Mouse (Mus musculus): ENCODE data around the gene Cfap74. TPM values are rescaled to one million over a fixed set of nuclear protein-coding genes. Genes with fewer than 3 reads are reported as not detected.

Gene Cfap74
- 1 to 10 TPM; 1.8 to 2.1 TPM for polyA plus RNA-seq (2017; shearing (Covaris generic))

DNA sequence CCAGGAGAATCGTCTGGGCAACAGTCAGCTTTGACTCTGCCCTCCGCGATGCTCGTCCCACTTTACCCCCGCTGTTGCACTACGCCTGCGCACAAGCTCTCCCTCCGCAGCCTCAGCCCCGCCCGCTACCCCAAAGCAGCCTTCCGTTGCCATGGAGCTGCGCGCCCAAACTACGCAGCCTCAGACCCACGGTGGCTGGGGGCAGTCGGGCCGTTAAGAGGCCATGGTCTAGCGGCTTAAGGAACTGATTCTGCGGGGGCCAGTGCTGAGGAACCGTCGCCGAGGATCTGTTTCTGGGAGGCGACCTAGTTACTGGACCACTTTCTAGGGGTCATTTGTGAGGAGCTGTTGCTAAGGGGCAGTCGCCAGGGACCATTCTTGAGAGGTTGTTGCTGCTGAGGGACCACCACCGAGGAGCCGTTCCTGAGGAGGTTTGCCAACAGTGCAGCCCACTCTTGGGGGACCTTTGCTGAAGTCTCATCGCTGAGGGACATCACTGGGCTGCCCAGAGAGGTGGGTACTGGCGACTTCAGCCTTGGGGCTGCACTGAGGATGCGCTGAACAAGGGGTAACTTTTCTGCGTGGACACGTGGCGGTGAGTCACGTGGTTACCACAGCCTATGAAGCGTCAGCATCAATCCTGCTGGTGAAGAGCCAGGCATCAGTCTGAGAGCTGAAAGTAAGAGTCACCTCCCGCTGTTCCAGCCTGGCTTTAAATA, at the start of gene Cfap74:
Cfap74 (plus strand) TSS at position 133 of the 719 bp plus-strand sequence.
- ATAC-seq, result peak; percentile 59

- ATAC-seq, result no peak
Observed at GRCm38 (mm10) chr4:155359560-155360464, 49.2 kb upstream of the Cfap74 start.

GRCm38 (mm10) chr4:155360856-155361255, 48.1 kb upstream of the Cfap74 start:
- ATAC-seq, result no peak

DNA sequence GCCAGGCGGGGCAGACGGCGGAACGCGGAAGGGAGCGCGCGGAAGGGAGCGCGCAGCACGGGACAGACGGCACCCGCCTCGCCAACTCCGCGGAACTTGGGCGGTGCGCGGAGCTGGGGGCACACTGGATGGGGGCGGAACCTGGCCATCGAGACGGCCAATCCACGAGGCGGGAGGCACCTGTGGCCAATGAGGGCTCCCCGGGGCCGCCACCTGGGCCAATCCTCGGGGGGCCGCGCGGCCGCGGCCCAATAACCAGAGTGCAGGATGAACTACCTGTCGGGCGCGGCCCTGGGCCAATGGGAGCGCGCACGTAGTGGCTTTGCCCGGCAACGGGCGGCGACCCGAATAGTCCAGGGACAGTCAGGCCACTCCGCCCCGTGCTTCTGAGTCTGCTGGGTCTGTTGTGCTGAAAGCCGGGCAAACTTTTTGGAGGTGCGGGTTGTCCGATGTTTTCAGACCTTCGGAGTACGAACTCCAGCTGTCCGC, 47.6 kb upstream of the Cfap74 start, which contains the start of gene Prkcz:
Prkcz (minus strand) TSS at position 59 of the 489 bp plus-strand sequence.
- ATAC-seq, result peak; percentile 98

- ATAC-seq, result no peak
Observed at GRCm38 (mm10) chr4:155362443-155362842, 46.5 kb upstream of the Cfap74 start.

- no peak for ATAC-seq
Observed at GRCm38 (mm10) chr4:155366784-155367183, 42.2 kb upstream of the Cfap74 start.

DNA sequence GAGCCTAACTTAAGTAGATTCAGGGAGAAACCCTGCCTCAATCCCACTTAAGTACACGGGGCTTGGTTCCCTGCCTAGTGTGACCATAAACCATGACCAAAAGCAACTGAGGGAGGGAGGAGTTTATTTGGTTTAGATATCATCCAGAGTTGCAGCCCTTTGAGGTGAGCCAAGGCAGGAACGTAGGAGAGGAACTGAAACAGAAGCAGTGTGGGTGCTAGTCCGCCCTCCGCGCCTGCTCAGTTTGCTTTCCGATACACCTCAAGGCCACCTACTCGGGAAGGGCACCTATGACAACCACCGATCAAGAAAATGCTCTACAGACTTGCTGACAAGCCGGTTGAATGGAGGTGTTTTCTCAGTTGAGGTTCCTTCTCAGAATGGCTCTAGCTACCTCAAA, 41.3 kb upstream of the Cfap74 start:
- ATAC-seq, result no peak

DNA sequence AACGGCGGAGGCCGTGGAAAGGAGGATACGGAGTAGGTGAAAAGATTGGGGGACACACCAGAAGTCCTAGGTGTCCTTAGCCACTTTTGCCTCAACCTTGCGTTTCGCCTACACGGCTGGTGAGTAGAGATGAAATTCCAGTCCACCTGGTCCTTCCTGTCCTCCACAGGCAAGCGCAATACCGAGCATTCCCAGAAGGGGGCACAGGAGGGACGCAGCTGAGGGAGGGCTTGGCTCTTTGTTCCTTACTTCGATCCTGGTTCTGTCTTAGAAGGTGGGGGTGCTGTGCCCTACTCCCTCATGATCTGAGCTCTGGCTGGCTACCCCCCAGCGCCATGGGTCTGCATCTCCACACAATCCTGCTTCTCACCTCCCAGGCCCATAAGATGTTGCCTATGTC, 40.3 kb upstream of the Cfap74 start:
- no peak for ATAC-seq

- no peak for ATAC-seq
Observed at GRCm38 (mm10) chr4:155370737-155371715, 38.0 kb upstream of the Cfap74 start.

DNA sequence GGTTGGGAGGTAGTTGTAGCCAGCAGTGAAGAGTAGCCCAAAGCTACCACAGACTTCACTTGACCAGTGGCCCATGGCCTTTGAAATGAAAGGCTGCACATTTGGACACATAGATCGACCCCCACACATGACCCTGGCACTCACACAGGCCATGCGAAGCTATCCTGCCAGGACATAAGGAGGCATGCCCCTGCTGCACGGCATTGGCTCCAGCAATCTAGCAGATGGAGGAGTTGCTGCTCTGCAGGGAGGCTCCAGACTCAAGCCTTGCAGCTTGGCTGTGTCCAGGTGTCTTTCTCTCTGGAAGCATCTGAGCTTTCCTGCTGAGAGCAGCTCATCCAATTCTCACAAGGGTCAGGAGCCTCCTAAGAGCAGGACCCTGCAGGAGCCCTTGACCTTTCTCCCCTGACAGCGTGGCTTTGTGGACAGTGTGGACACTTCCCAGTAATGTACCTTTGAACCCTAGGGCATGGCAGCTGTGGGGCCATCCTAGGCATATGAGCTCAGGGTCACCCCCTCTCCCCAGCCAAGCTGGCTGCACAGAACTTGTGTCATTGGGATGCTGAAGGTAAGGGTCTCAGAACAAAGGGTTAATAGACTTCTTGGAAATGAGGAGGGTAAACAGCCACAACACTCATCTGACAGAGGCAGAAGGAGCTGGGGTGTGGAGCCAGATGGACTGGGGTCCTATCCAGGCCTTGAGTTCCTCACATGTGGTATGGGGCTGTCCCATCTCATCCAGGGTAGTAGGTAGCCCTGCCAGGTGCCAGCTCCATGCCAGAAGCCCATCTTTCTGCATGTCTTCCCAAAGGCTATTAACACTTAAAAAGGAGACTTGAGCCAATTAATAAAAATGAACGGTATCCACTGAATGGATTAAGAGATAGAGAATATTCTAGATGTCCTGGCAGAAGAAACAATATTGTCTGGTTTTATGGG, 36.9 kb upstream of the Cfap74 start:
- ATAC-seq, result no peak

- no peak for ATAC-seq
Observed at GRCm38 (mm10) chr4:155381974-155382373, 27.0 kb upstream of the Cfap74 start.

- ATAC-seq, result no peak
Observed at GRCm38 (mm10) chr4:155382752-155383151, 26.2 kb upstream of the Cfap74 start.

DNA sequence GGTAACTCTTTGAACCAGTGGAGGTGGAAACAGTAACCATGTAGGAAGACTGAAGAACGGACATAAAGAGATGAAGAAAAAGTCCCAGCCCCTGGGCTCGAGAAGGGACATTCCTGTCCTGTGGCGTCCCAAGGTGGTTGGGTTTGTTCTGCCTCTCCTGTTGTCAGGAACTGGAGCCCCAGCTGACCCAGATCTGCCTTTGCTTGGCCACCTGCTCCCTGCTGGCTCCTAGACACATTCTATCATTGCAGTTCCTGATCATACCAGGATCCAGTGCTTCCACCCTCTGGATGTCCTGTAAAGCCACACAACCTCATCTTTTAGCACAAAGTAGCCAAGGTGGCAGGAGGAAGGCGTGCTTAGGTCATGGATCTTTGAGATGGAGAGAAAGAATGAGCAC, 25.7 kb upstream of the Cfap74 start:
- ATAC-seq, result no peak

- ATAC-seq, result no peak
Observed at GRCm38 (mm10) chr4:155387166-155387565, 21.8 kb upstream of the Cfap74 start.

GRCm38 (mm10) chr4:155395471-155395870, 13.5 kb upstream of the Cfap74 start:
- ATAC-seq, result no peak

DNA sequence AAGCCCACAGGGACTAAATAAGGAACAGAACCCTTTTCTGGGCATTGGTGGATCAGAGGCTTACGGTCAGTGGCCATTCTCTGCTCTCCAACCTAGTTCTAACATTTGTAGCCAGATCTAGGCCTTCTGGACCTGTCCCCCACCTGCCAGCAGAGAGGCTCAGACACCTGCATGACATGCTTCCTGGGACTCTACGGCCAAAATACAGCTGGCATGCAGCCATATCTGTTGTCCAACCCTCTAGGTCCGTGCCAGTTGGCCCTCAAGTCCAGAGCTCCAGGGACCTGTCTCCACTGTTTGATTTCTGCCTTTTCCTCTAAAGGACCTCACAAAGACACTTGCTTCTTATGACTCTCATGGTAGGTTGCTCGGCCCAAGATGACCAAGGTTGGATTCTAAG, 12.2 kb upstream of the Cfap74 start:
- ATAC-seq, result no peak

DNA sequence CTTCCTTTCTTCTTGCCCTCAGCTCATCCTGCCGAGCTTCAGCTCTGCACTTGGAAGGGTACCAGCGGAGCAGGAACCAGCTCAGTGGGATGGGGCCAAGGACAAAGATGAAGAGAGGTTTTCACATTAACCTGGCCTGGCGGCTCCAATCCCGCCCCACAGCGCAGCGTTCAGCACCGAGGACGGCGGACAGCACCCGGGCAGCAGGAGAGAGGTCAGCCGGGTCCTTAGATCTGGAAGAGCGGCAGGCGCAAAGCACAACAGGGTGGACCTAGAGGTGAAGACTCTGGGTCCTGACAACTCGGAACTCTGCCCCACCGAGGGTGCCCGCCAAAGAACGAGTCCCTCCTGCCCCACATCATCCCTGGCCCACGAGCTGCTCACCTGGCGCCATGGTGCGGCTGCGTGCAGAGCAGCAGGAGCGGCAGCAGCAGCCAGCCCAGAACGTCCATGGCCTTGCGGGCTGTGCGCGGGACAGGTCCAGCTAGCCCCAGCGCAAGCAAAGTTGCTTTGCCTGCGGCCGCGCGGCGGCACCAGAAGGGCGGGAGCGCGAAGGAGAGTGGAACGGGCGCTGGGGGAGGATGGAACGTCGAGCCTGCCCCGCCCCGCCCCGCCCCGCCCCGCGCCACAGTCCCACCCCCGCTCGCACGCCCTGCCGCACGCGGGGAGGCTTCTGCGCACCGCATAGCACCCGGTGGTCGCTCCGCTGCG, 11.3 kb upstream of the Cfap74 start, which contains the start of gene Gabrd:
Gabrd (minus strand) TSS at position 602 of the 711 bp plus-strand sequence.
- no peak for ATAC-seq

GRCm38 (mm10) chr4:155398222-155398540, 10.8 kb upstream of the Cfap74 start:
- ATAC-seq, result no peak

DNA sequence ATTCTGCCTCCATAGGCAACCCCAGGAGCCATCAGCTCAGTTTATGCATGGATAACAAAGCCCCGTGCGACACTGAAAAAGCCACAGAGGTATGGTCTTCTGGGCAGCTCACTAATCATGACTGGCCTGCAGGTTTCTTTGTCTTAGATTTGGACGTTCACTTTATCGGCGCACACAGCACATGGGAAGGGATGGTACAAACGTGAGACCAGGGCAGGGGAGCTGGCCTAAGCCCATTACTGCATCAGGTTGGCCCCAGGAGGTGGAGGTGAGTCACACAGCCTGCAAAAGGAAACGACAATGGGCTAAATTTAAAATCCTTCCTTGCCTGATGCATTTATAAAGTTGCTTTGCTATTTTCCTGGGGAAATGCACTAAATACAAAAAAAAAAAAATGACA, 7.9 kb upstream of the Cfap74 start:
- ATAC-seq, result no peak

DNA sequence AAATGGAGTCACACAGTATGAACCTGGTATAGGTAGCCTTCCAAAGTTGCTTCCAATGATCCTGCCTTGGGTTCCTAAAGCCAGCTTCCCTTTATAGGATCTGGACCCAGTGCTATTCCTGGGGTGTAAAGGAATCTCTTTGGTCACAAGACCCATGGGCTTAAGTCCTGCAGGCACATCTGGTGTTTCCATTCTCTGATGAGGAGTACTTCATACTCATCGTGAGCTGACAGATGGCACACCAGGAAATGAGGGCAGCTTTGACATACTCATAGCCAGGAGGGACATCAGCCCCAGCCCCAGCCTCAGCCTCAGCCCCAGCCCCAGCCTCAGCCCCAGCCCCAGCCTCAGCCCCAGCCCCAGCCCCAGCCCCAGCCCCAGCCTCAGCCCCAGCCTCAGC, 6.5 kb upstream of the Cfap74 start:
- ATAC-seq, result no peak

DNA sequence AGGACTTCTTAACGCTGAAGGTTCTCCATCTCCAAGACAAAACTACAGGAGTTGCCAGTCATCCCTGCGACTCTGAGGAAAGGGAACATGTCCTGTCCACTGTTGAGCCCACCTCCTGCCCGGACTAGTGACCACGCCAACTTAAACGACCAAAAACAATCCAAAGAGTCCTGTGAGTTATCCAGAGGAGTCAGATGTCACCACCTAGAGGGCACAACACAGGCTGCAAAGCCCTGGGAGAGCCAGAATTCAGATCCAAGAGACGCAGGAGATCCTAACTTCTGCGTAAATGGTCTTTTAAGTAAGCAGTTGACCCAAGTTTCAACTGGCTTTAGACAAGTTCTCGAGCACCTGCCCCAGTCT, 314 bp upstream of the Cfap74 start:
- ATAC-seq, result no peak

Measured in activated CD4-positive, CD25-positive, alpha-beta regulatory T cell, adult 4 months (primary cell).